Mouse (Mus musculus) ES-Bruce4 (cell line): Measurements from ENCODE around the gene Naga.

Experiments
- CTCF ChIP-seq: IDR thresholded peaks from one replicate; pipeline ENCODE4 v1.8.1; 2011; ENCODE audit warnings: low read depth, low read length
- EP300 ChIP-seq: IDR thresholded peaks from 2 replicates; pipeline ENCODE4 v1.6.1; 2011; ENCODE audit warnings: low read depth, low read length; ENCODE audit not compliant: insufficient read depth
- POLR2A ChIP-seq: IDR thresholded peaks from one replicate; pipeline ENCODE4 v1.8.1; 2011; ENCODE audit warnings: low read length; ENCODE audit not compliant: insufficient read depth

- TF ChIP-seq CTCF (no peak), EP300 (no peak), POLR2A (no peak)
Observed at GRCm38 (mm10) chr15:82280638-82281037, 58.1 kb downstream of the Naga start.
